Mouse (Mus musculus) thymus, adult 2 months (tissue): ENCODE measurements around the gene Smok2a.
"Not testable (repeated sequence)": the region's sequence is repeated elsewhere in the genome, so short reads cannot be mapped to it uniquely, and the experiment has no call there.

Experiments
- CTCF ChIP-seq: fragments of 200-500 bp; IDR thresholded peaks from 2 replicates; pipeline ENCODE4 v1.5.1; 2012; ENCODE audit warnings: mild to moderate bottlenecking, control low read depth, low read length, moderate library complexity, borderline replicate concordance; ENCODE audit not compliant: control insufficient read depth, poor library complexity, insufficient read depth; ENCODE audit errors: extremely low read depth
- POLR2A ChIP-seq: fragments of 200-500 bp; IDR thresholded peaks from 2 replicates; pipeline ENCODE4 v1.6.1; 2012; ENCODE audit warnings: mild to moderate bottlenecking, low read length, control low read depth, moderate library complexity; ENCODE audit not compliant: control insufficient read depth, poor library complexity, insufficient read depth; ENCODE audit errors: extremely low read depth

DNA sequence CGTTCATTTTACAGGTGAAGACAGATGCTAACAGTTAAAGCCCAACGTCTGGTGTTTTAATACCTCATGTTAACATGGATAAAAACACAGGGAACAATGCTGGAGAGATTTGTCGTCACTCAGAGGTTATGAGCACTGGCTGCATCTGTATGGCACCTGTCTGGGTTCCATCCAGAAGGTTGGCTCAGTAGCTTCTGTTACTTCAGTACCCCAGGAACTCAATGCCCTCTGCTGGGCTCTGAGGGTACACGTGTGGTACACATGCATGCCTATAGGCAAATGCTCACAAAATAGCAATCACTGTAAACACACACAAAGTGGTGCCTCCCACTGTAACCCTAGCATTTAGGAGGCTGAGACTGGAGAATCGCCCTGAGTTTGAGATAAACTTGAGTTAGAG, 33.8 kb downstream of the Smok2a start:
- TF ChIP-seq CTCF, POLR2A: not testable (repeated sequence)
